16 mouse cellular contexts compared by ENCODE assay signal in genomic region chr15:83936506-83936905, GRCm38 (mm10).
"Had no signal": no experiment of that assay in that cellular context is flagged by ENCODE, and none has a peak within 500 bp of the region (broad histone marks: within the 10 kb centered on the region; RNA-seq: fewer than 3 reads in every experiment).

No protein-coding gene starts in this region.

- DNase-seq: retina, postnatal 1 day; right cerebral cortex, adult 18-20 months; right cerebral cortex, postnatal 14 days; right cerebral cortex, postnatal 25 days; right cerebral cortex, postnatal 4 days; thymus, adult 18-20 months; thymus, adult 2 months; thymus, postnatal 14 days; thymus, postnatal 25 days; thymus, postnatal 36 days; thymus, postnatal 4 days had no signal

- H3K9me3 ChIP-seq: neural tube, embryonic 12.5 days; neural tube, embryonic 13.5 days; neural tube, embryonic 15.5 days; stomach, embryonic 15.5 days had no signal

- H3K27me3 ChIP-seq: neural tube, embryonic 12.5 days; neural tube, embryonic 13.5 days; neural tube, embryonic 15.5 days; stomach, embryonic 15.5 days had no signal

- H3K36me3 ChIP-seq: neural tube, embryonic 12.5 days; neural tube, embryonic 13.5 days; neural tube, embryonic 15.5 days; stomach, embryonic 15.5 days had no signal

- H3K4me2 ChIP-seq: neural tube, embryonic 12.5 days; neural tube, embryonic 13.5 days; neural tube, embryonic 15.5 days; stomach, embryonic 15.5 days had no signal

- H3K27ac ChIP-seq: neural tube, embryonic 12.5 days; neural tube, embryonic 13.5 days; neural tube, embryonic 15.5 days; stomach, embryonic 15.5 days; stomach, postnatal 0 days had no signal

- H3K4me3 ChIP-seq: neural tube, embryonic 12.5 days; neural tube, embryonic 13.5 days; neural tube, embryonic 15.5 days; stomach, embryonic 15.5 days had no signal

- H3K4me1 ChIP-seq: neural tube, embryonic 12.5 days; stomach, embryonic 15.5 days had no signal

- H3K9ac ChIP-seq: neural tube, embryonic 12.5 days; neural tube, embryonic 13.5 days; neural tube, embryonic 15.5 days; stomach, embryonic 15.5 days had no signal
